In genomic region chr7:131778271-131778985, GRCm38 (mm10) we compare ENCODE assay signal across 14 mouse cellular contexts.
A peak's percentile ranks its signal among the peaks of the same experiment; 100 is the strongest.
DNase-seq lines count a peak whose midpoint lies in the region; ATAC-seq and TF ChIP-seq lines count a peak whose summit lies in the region.
"Had no signal": no experiment of that assay in that cellular context is flagged by ENCODE, and none has a peak within 500 bp of the region (broad histone marks: within the 10 kb centered on the region; RNA-seq: fewer than 3 reads in every experiment).

No protein-coding gene starts in this region.

- no peak for DNase-seq in kidney, postnatal 10 days
- DNase-seq in forelimb bud, embryonic 11.5 days (ENCODE audit: low read depth, low spot score): peak; percentile 62
- no peak for DNase-seq in limb, embryonic 14.5 days (ENCODE audit: low spot score)
- DNase-seq in retina, postnatal 1 day: peak; percentile 59
- no peak for DNase-seq in urinary bladder, adult 2 months (ENCODE audit: low spot score)
- DNase-seq in stomach, postnatal 0 days (ENCODE audit: low spot score): no peak
- no peak for DNase-seq in adrenal gland, postnatal 36 days
- DNase-seq: cerebellum, postnatal 25 days; gastrocnemius, postnatal 14 days; thymus, adult 2 months had no signal

- peaks cover 19% of the 10 kb centered on the region for H3K27me3 ChIP-seq in kidney, embryonic 16.5 days (ENCODE audit: insufficient read depth, low read length)
- H3K27me3 ChIP-seq in limb, embryonic 14.5 days (ENCODE audit: control insufficient read depth, insufficient read depth, low read length): peaks cover 16% of the 10 kb centered on the region
- H3K27me3 ChIP-seq in stomach, postnatal 0 days (ENCODE audit: control insufficient read depth, insufficient read depth, low read length): no peaks in the 10 kb centered on the region

- 61% methylated on average over 24 of the region's 24 CpGs for WGBS in kidney, embryonic 16.5 days
- WGBS in limb, embryonic 14.5 days: 15% methylated on average over 24 of the region's 24 CpGs
- 69% methylated on average over 24 of the region's 24 CpGs for WGBS in stomach, postnatal 0 days

- peaks cover 28% of the 10 kb centered on the region for H3K4me1 ChIP-seq in kidney, embryonic 16.5 days (ENCODE audit: insufficient read depth, low read length)
- 0 out of 2 replicates have a peak, but pooled peaks cover 5% of the 10 kb centered on the region for H3K4me1 ChIP-seq in limb, embryonic 14.5 days (ENCODE audit: control insufficient read depth, insufficient read depth, low read length)
- H3K4me1 ChIP-seq in stomach, postnatal 0 days (replicated peaks; ENCODE audit: control insufficient read depth, insufficient read depth): no peaks in the 10 kb centered on the region
- H3K4me1 ChIP-seq: heart, embryonic 15.5 days had no signal

- no peaks in the 10 kb centered on the region for H3K36me3 ChIP-seq in kidney, embryonic 16.5 days (ENCODE audit: insufficient read depth, low read length)
- H3K36me3 ChIP-seq in limb, embryonic 14.5 days (ENCODE audit: control insufficient read depth, insufficient read depth, low read length): no peaks in the 10 kb centered on the region
- no peaks in the 10 kb centered on the region for H3K36me3 ChIP-seq in stomach, postnatal 0 days (ENCODE audit: control insufficient read depth, insufficient read depth, low read length)
- H3K36me3 ChIP-seq: heart, embryonic 15.5 days had no signal

- TF ChIP-seq CTCF in stomach, postnatal 0 days (IDR thresholded peaks at IDR 0.05; ENCODE audit: low read depth): no peak

- TF ChIP-seq POLR2A in limb, embryonic 14.5 days (IDR thresholded peaks at IDR 0.05; ENCODE audit: borderline replicate concordance, extremely low read depth, insufficient read depth, insufficient read length): no peak

- H3K27ac ChIP-seq in kidney, embryonic 16.5 days (ENCODE audit: low read length): no peak overlapping the region
- H3K27ac ChIP-seq in limb, embryonic 14.5 days (replicated peaks; ENCODE audit: low read depth, low read length): no peak overlapping the region
- no peak overlapping the region for H3K27ac ChIP-seq in stomach, postnatal 0 days (replicated peaks)
- H3K27ac ChIP-seq: heart, embryonic 15.5 days had no signal

- H3K9me3 ChIP-seq in kidney, embryonic 16.5 days (ENCODE audit: low read length): no peaks in the 10 kb centered on the region
- H3K9me3 ChIP-seq in limb, embryonic 14.5 days (ENCODE audit: control insufficient read depth, low read length): no peaks in the 10 kb centered on the region
- no peaks in the 10 kb centered on the region for H3K9me3 ChIP-seq in stomach, postnatal 0 days (ENCODE audit: control insufficient read depth, low read length)
- H3K9me3 ChIP-seq: heart, embryonic 15.5 days had no signal

- no peak overlapping the region for H3K9ac ChIP-seq in kidney, embryonic 16.5 days (replicated peaks; ENCODE audit: low read length)
- no peak overlapping the region for H3K9ac ChIP-seq in limb, embryonic 14.5 days (ENCODE audit: low read depth, low read length, severe bottlenecking)
- no peak overlapping the region for H3K9ac ChIP-seq in stomach, postnatal 0 days (ENCODE audit: low read length)
- H3K9ac ChIP-seq: heart, embryonic 15.5 days had no signal

- H3K4me2 ChIP-seq in kidney, embryonic 16.5 days (replicated peaks; ENCODE audit: low read depth, low read length): 0 out of 2 replicates have a peak overlapping the region, but pooled peaks have one; percentile 18
- 0 out of 2 replicates have a peak overlapping the region, but pooled peaks have one; percentile 17 for H3K4me2 ChIP-seq in limb, embryonic 14.5 days (replicated peaks; ENCODE audit: low read depth, low read length, severe bottlenecking)
- no peak overlapping the region for H3K4me2 ChIP-seq in stomach, postnatal 0 days (replicated peaks; ENCODE audit: low read depth)
- H3K4me2 ChIP-seq: heart, embryonic 15.5 days had no signal

- no peak overlapping the region for H3K4me3 ChIP-seq in kidney, embryonic 16.5 days (ENCODE audit: low read length)
- no peak overlapping the region for H3K4me3 ChIP-seq in limb, embryonic 14.5 days (replicated peaks; ENCODE audit: low read length)
- no peak overlapping the region for H3K4me3 ChIP-seq in stomach, postnatal 0 days (ENCODE audit: low read depth, low read length)
- H3K4me3 ChIP-seq: erythroblast, embryonic 14.5 days; heart, embryonic 15.5 days had no signal

- no peak for TF ChIP-seq EP300 in stomach, postnatal 0 days (optimal IDR thresholded peaks at IDR 0.05)

- no peak for ATAC-seq in kidney, embryonic 16.5 days (ENCODE audit: low FRiP score, low TSS enrichment)
- ATAC-seq in limb, embryonic 14.5 days (ENCODE audit: low FRiP score, low read depth): no peak
- ATAC-seq in stomach, postnatal 0 days (ENCODE audit: low FRiP score, low TSS enrichment): no peak
- ATAC-seq: intestine, postnatal 0 days had no signal

Comparison
In these comparisons a context has a peak if more than half of its experiments do, and no peak if none do; other contexts are left out.
1. DNase-seq: peak in forelimb bud, embryonic 11.5 days (single experiment) and retina, postnatal 1 day (single experiment); none in kidney, postnatal 10 days (single experiment), limb, embryonic 14.5 days (single experiment), urinary bladder, adult 2 months (single experiment), stomach, postnatal 0 days (single experiment) and adrenal gland, postnatal 36 days (0 of 2).